Mouse (Mus musculus): ENCODE results near the gene Dcaf11. TPM values are rescaled to one million over a fixed set of nuclear protein-coding genes. Genes with fewer than 3 reads are reported as not detected.

Dcaf11 gene
- polyA plus RNA-seq, 1 experiment from 2014 or later: 45.9 TPM

- no peak for TF ChIP-seq CTCF (IDR thresholded peaks at IDR 0.05; ENCODE audit: low read depth)
- no peak for TF ChIP-seq EP300 (optimal IDR thresholded peaks at IDR 0.05)
- Histone ChIP-seq H3K4me1 (replicated peaks; ENCODE audit: control insufficient read depth, insufficient read depth) (no peaks in the 10 kb centered on the region), H3K27me3 (ENCODE audit: control insufficient read depth, insufficient read depth, low read length) (no peaks in the 10 kb centered on the region), H3K9me3 (ENCODE audit: control insufficient read depth, low read length) (no peaks in the 10 kb centered on the region), H3K27ac (replicated peaks) (no peak overlapping the region), H3K4me3 (ENCODE audit: low read depth, low read length) (no peak overlapping the region), H3K36me3 (ENCODE audit: control insufficient read depth, insufficient read depth, low read length) (no peaks in the 10 kb centered on the region), H3K4me2 (replicated peaks; ENCODE audit: low read depth) (no peak overlapping the region), H3K9ac (ENCODE audit: low read length) (no peak overlapping the region)
- ATAC-seq (ENCODE audit: low FRiP score, low TSS enrichment): no peak
- whole genome bisulfite sequencing: 72% methylated on average over 4 of the region's 4 CpGs
- DNase-seq (ENCODE audit: low spot score): no peak
Measured at GRCm38 (mm10) chr14:55519604-55520003, 40.2 kb upstream of the Dcaf11 start.

- DNase-seq (ENCODE audit: low spot score) (peak; percentile 38), ATAC-seq (ENCODE audit: low FRiP score, low TSS enrichment) (0 out of 2 replicates have a peak, but pooled peaks have one; percentile 33)
- peak overlapping the region; percentile 52 for H3K9ac ChIP-seq (ENCODE audit: low read length)
- no peaks in the 10 kb centered on the region for H3K36me3 ChIP-seq (ENCODE audit: control insufficient read depth, insufficient read depth, low read length)
- H3K4me3 ChIP-seq (ENCODE audit: low read depth, low read length): peak overlapping the region; percentile 36
- TF ChIP-seq CTCF (IDR thresholded peaks at IDR 0.05; ENCODE audit: low read depth): peak; percentile 39
- TF ChIP-seq EP300 (optimal IDR thresholded peaks at IDR 0.05): no peak
- H3K27ac ChIP-seq (replicated peaks): no peak overlapping the region
- WGBS: under 1% methylated on average over 61 of the region's 61 CpGs
- no peaks in the 10 kb centered on the region for H3K9me3 ChIP-seq (ENCODE audit: control insufficient read depth, low read length)
- H3K27me3 ChIP-seq (ENCODE audit: control insufficient read depth, insufficient read depth, low read length): no peaks in the 10 kb centered on the region
- H3K4me1 ChIP-seq (replicated peaks; ENCODE audit: control insufficient read depth, insufficient read depth): no peaks in the 10 kb centered on the region
- H3K4me2 ChIP-seq (replicated peaks; ENCODE audit: low read depth): peak overlapping the region; percentile 62
Measured at GRCm38 (mm10) chr14:55520451-55521361, 39.1 kb upstream of the Dcaf11 start.

- Histone ChIP-seq H3K27ac (replicated peaks) (no peak overlapping the region), H3K36me3 (ENCODE audit: control insufficient read depth, insufficient read depth, low read length) (no peaks in the 10 kb centered on the region), H3K9me3 (ENCODE audit: control insufficient read depth, low read length) (no peaks in the 10 kb centered on the region), H3K4me1 (replicated peaks; ENCODE audit: control insufficient read depth, insufficient read depth) (no peaks in the 10 kb centered on the region), H3K27me3 (ENCODE audit: control insufficient read depth, insufficient read depth, low read length) (no peaks in the 10 kb centered on the region), H3K9ac (ENCODE audit: low read length) (no peak overlapping the region), H3K4me3 (ENCODE audit: low read depth, low read length) (no peak overlapping the region), H3K4me2 (replicated peaks; ENCODE audit: low read depth) (no peak overlapping the region)
- no peak for TF ChIP-seq EP300 (optimal IDR thresholded peaks at IDR 0.05)
- TF ChIP-seq CTCF (IDR thresholded peaks at IDR 0.05; ENCODE audit: low read depth): no peak
- no peak for ATAC-seq (ENCODE audit: low FRiP score, low TSS enrichment)
- WGBS: 48% methylated on average over 4 of the region's 4 CpGs
- DNase-seq (ENCODE audit: low spot score): no peak
Measured at GRCm38 (mm10) chr14:55524062-55524461, 35.7 kb upstream of the Dcaf11 start.

- no peak within 1 kb of the TSS for H3K9ac ChIP-seq (ENCODE audit: low read length)
- WGBS: 17% methylated on average over 8 of the region's 8 CpGs
- H3K4me1 ChIP-seq (replicated peaks; ENCODE audit: control insufficient read depth, insufficient read depth): no peaks in the 10 kb centered on the region
Measured at GRCm38 (mm10) chr14:55524785-55525184, 35.0 kb upstream of the Dcaf11 start, which contains the start of gene Nrl. TSS of gene Nrl (minus strand) at chr14:55524981.

GRCm38 (mm10) chr14:55526674-55527073 lies 33.1 kb upstream of the Dcaf11 start:
- ATAC-seq (ENCODE audit: low FRiP score, low TSS enrichment) (no peak), DNase-seq (ENCODE audit: low spot score) (no peak)
- 68% methylated on average over 2 of the region's 2 CpGs for WGBS
- no peaks in the 10 kb centered on the region for H3K27me3 ChIP-seq (ENCODE audit: control insufficient read depth, insufficient read depth, low read length)
- no peak overlapping the region for H3K4me3 ChIP-seq (ENCODE audit: low read depth, low read length)
- H3K9me3 ChIP-seq (ENCODE audit: control insufficient read depth, low read length): no peaks in the 10 kb centered on the region
- H3K4me2 ChIP-seq (replicated peaks; ENCODE audit: low read depth): no peak overlapping the region
- no peaks in the 10 kb centered on the region for H3K36me3 ChIP-seq (ENCODE audit: control insufficient read depth, insufficient read depth, low read length)
- H3K27ac ChIP-seq (replicated peaks): no peak overlapping the region
- TF ChIP-seq CTCF (IDR thresholded peaks at IDR 0.05; ENCODE audit: low read depth) (no peak), EP300 (optimal IDR thresholded peaks at IDR 0.05) (no peak)
- H3K9ac ChIP-seq (ENCODE audit: low read length): no peak overlapping the region
- H3K4me1 ChIP-seq (replicated peaks; ENCODE audit: control insufficient read depth, insufficient read depth): no peaks in the 10 kb centered on the region

More at GRCm38 (mm10) chr14:55524785-55525184, 35.0 kb upstream of the Dcaf11 start, which contains the start of gene Nrl:
- Histone ChIP-seq H3K36me3 (ENCODE audit: control insufficient read depth, insufficient read depth, low read length) (no peaks in the 10 kb centered on the region), H3K4me2 (replicated peaks; ENCODE audit: low read depth) (no peak within 1 kb of the TSS), H3K27me3 (ENCODE audit: control insufficient read depth, insufficient read depth, low read length) (no peaks in the 10 kb centered on the region), H3K9me3 (ENCODE audit: control insufficient read depth, low read length) (no peaks in the 10 kb centered on the region), H3K27ac (replicated peaks) (no peak within 1 kb of the TSS), H3K4me3 (ENCODE audit: low read depth, low read length) (no peak within 1 kb of the TSS)
- TF ChIP-seq CTCF (IDR thresholded peaks at IDR 0.05; ENCODE audit: low read depth) (no peak), EP300 (optimal IDR thresholded peaks at IDR 0.05) (no peak)
- DNase-seq (ENCODE audit: low spot score) (no peak), ATAC-seq (ENCODE audit: low FRiP score, low TSS enrichment) (no peak)

- no peaks in the 10 kb centered on the region for H3K36me3 ChIP-seq (ENCODE audit: control insufficient read depth, insufficient read depth, low read length)
- no peak overlapping the region for H3K4me2 ChIP-seq (replicated peaks; ENCODE audit: low read depth)
- no peak overlapping the region for H3K4me3 ChIP-seq (ENCODE audit: low read depth, low read length)
- no peak overlapping the region for H3K9ac ChIP-seq (ENCODE audit: low read length)
- WGBS: 22% methylated on average over 3 of the region's 3 CpGs
- TF ChIP-seq EP300 (optimal IDR thresholded peaks at IDR 0.05) (no peak), CTCF (IDR thresholded peaks at IDR 0.05; ENCODE audit: low read depth) (peak; percentile 70)
- DNase-seq (ENCODE audit: low spot score) (peak; percentile 38), ATAC-seq (ENCODE audit: low FRiP score, low TSS enrichment) (no peak)
- H3K4me1 ChIP-seq (replicated peaks; ENCODE audit: control insufficient read depth, insufficient read depth): no peaks in the 10 kb centered on the region
- H3K9me3 ChIP-seq (ENCODE audit: control insufficient read depth, low read length): no peaks in the 10 kb centered on the region
- H3K27ac ChIP-seq (replicated peaks): no peak overlapping the region
- H3K27me3 ChIP-seq (ENCODE audit: control insufficient read depth, insufficient read depth, low read length): no peaks in the 10 kb centered on the region
Measured at GRCm38 (mm10) chr14:55527940-55528339, 31.9 kb upstream of the Dcaf11 start.
